Mouse (Mus musculus) G1E (cell line): ENCODE measurements around the gene Pllp.

ENCODE experiments used
- CTCF ChIP-seq: IDR thresholded peaks from 2 replicates; pipeline ENCODE4 v1.5.1; 2012; ENCODE audit warnings: low read depth, low read length, inconsistent platforms, mixed read lengths
- GATA1 ChIP-seq: IDR thresholded peaks from 2 replicates; pipeline ENCODE4 v1.6.1; 2012; ENCODE audit warnings: borderline replicate concordance, low read length, inconsistent platforms, mixed read lengths
- POLR2AphosphoS5 ChIP-seq: IDR thresholded peaks from 2 replicates; pipeline ENCODE4 v1.6.1; 2012; ENCODE audit warnings: low read depth, low read length, inconsistent platforms; ENCODE audit not compliant: insufficient replicate concordance
- TAL1 ChIP-seq: conservative IDR thresholded peaks from 2 replicates; pipeline ENCODE4 v1.6.1; 2012; ENCODE audit warnings: low read depth, low read length, inconsistent platforms, mixed read lengths

DNA sequence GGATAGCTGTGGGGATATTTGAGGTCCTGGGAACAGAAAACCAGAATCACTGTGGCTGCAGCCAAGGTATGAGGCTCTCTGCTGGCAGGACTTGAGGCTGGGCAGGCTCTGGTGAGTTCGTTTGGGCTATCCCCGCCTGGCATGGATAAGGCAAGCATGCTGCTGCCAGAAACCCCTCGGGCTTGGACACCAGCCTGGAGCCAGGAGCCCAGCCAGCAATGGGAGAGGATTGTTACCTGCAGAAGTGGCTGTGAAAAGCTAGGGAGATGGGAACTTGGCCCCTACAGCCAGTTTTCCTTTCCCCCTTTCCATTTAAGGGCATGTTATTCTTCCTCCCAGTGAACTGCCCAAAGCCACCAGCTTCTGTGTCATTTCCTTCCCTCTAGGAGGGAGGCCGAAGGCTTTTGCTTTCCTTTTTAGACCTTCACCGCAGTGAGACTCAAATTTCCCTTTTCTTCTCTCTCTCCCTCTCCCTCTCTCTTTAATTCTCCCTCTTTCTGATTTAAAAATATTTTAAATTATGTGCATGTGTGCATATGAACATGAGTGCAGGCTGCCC, 15.2 kb upstream of the Pllp start:
- TF ChIP-seq GATA1 (no peak), CTCF (no peak), TAL1 (no peak), POLR2AphosphoS5 (no peak)
